Mouse (Mus musculus) stomach, postnatal 0 days (tissue): ENCODE results near the gene Nt5m. TPM values are rescaled to one million over a fixed set of nuclear protein-coding genes. Genes with fewer than 3 reads are reported as not detected.

Experiments
- ATAC-seq: fragments of 200-750 bp; cut with Nextera tagmentation; 2 replicates; pipeline ENCODE4 v1.8.0; 2017; ENCODE audit not compliant: low FRiP score, low TSS enrichment
- DNase-seq: peaks from one replicate; pipeline ENCODE4 v3.0.0-alpha.2; 2016; ENCODE audit warnings: low spot score
- H3K27ac ChIP-seq: fragments of 300-500 bp; sonication (generic); replicated peaks from 2 replicates; pipeline ENCODE4 v1.5.1; 2014; ENCODE audit warnings: mild to moderate bottlenecking, control low read depth
- H3K27me3 ChIP-seq: fragments of 300-500 bp; sonication (generic); 2 replicates; pipeline ENCODE4 v1.6.1; 2014; ENCODE audit warnings: low read length; ENCODE audit not compliant: control insufficient read depth, insufficient read depth
- H3K36me3 ChIP-seq: fragments of 300-500 bp; sonication (generic); 2 replicates; pipeline ENCODE4 v1.6.1; 2014; ENCODE audit warnings: low read length, mixed read lengths; ENCODE audit not compliant: control insufficient read depth, insufficient read depth
- H3K4me1 ChIP-seq: fragments of 300-500 bp; sonication (generic); replicated peaks from 2 replicates; pipeline ENCODE4 v1.6.1; 2014; ENCODE audit warnings: antibody characterized with exemption; ENCODE audit not compliant: control insufficient read depth, insufficient read depth
- H3K4me2 ChIP-seq: fragments of 300-500 bp; sonication (generic); replicated peaks from 2 replicates; pipeline ENCODE4 v1.6.1; 2014; ENCODE audit warnings: low read depth, mild to moderate bottlenecking, control low read depth, moderate library complexity
- H3K4me3 ChIP-seq: fragments of 300-500 bp; sonication (generic); 2 replicates; pipeline ENCODE4 v1.5.1; 2014; ENCODE audit warnings: low read depth, low read length, control low read depth
- H3K9ac ChIP-seq: fragments of 300-500 bp; sonication (generic); 2 replicates; pipeline ENCODE4 v1.6.1; 2014; ENCODE audit warnings: mild to moderate bottlenecking, low read length, control low read depth, mixed read lengths
- H3K9me3 ChIP-seq: fragments of 300-500 bp; sonication (generic); 2 replicates; pipeline ENCODE4 v1.6.1; 2016; ENCODE audit warnings: low read length; ENCODE audit not compliant: control insufficient read depth
- CTCF ChIP-seq: IDR thresholded peaks from 2 replicates; pipeline ENCODE4 v1.5.1; 2016; ENCODE audit warnings: antibody characterized with exemption, low read depth, mild to moderate bottlenecking, moderate library complexity
- EP300 ChIP-seq: optimal IDR thresholded peaks from 2 replicates; pipeline ENCODE3; 2016; ENCODE audit warnings: antibody characterized with exemption
- WGBS: fragments of 180-500 bp; shearing (Covaris S2); extraction: QIAGEN DNeasy Blood & Tissue Kit; methylation state at CpG from one replicate; pipeline ENCODE4 v1.1.7; 2014; 5-methylcytosine and 5-hydroxymethylcytosine counted together
- polyA plus RNA-seq: library from polyadenylated mRNA; unstranded; fragments of >200 nt; fragmentation: Nextera tagmentation; extraction: Ambion mirVana; gene quantifications from 2 replicates; pipeline ENCODE4 v1.2.1, GENCODE M21; 2015

The Nt5m gene
- polyA plus RNA-seq, 1 experiment from 2014 or later = 21.9 TPM

DNA sequence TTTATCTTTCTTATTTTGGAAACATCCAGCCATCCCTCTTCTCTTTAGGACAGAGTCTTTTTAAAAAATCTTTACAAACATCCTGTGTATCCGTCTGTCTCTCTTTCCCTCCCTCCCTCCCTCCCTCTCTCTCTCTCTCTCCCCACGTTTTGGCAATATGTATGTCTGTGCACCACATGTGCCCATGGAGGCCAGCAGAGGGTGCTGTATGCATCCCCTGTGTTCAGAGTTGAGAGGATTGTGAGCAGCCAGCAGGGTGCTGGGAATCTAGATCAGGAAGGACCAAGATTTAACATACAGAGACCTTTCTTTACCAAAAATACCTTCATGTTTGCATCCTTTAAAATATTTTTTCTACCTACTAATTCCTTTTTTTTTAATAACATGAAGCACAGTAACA lies 7.9 kb downstream of the Nt5m start:
- TF ChIP-seq EP300 (no peak), CTCF (peak; percentile 77)
- H3K4me3 ChIP-seq = peak overlapping the region; percentile 74
- H3K9ac ChIP-seq = no peak overlapping the region
- WGBS = 9% methylated on average over 2 of the region's 2 CpGs
- H3K27me3 ChIP-seq = no peaks in the 10 kb centered on the region
- H3K36me3 ChIP-seq = no peaks in the 10 kb centered on the region
- no peak overlapping the region for H3K27ac ChIP-seq
- ATAC-seq = no peak
- no peaks in the 10 kb centered on the region for H3K9me3 ChIP-seq
- no peaks in the 10 kb centered on the region for H3K4me1 ChIP-seq
- peak overlapping the region; percentile 78 for H3K4me2 ChIP-seq
- peak; percentile 58 for DNase-seq

DNA sequence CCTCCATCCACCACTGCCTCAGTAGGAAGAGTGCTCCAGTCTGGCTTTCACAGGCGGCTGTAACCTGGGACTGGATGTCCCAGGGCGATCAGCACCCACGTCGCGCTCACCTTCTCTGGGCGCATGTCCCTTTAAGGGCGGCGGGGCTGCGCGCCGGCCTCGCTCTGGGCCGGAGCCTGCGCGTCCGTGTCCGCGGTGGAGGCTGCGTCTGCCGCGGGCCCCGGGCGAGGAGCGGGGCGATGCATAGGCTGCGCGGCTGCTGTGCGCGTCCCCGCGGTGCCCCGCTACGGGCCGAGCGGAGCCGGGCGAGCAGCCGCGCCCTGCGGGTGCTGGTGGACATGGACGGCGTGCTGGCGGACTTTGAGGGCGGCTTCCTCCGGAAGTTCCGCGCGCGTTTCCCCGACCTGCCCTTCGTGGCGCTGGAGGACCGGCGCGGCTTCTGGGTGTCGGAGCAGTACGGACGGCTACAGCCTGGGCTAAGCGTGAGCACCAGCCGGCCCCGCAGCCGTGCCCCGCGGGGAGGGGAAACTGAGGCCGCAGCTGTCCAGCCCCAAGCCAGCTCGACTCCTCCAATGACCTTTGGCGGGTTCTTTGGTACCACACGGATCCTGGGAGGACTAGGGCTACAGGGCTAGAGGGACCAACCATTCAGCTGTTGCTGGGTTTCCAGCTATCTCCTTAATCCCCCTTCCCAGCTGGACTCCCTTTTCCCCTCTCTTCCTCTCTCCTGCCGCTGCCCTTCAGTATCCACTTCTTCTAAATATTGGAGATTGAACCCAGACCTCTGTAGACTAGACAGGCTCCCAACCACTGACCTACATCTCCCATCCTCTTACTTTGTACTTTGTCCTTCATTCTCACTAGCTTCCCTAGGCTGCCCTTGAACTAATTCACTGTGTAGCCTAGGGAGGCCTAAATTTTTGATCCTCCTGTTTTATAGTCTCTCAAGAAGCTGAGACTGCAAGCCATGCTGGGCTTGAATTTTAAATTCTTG lies 8.9 kb downstream of the Nt5m start:
- Histone ChIP-seq H3K27me3 (no peaks in the 10 kb centered on the region), H3K4me1 (no peaks in the 10 kb centered on the region), H3K9me3 (no peaks in the 10 kb centered on the region), H3K4me3 (peak overlapping the region; percentile 74), H3K27ac (peak overlapping the region; percentile 93), H3K4me2 (peak overlapping the region; percentile 78), H3K36me3 (no peaks in the 10 kb centered on the region), H3K9ac (peak overlapping the region; percentile 82)
- ATAC-seq = peak; percentile 88
- peak; percentile 87 for DNase-seq
- TF ChIP-seq EP300 (no peak), CTCF (peak; percentile 36)
- under 1% methylated on average over 69 of the region's 69 CpGs for WGBS

DNA sequence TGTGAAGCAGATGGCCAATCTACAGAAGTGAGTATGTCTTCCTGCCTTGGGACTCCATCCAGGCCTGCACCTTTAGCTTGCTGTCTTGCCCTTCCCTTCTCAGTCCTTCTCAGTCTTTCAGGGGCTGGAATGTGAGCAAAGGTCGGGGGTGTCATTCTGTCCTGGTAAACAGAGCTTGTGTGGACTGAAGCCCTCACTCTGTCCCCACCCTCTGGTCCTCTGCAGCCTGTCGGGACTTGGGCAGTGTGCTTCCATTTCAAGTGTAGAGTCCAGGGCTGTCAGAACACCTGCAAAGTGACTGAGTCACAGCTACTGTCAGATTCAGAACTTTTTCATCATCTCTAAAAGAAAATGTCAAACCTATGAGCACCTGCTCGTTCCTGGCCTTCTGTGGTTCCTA lies 13.6 kb downstream of the Nt5m start:
- no peak for DNase-seq
- TF ChIP-seq EP300 (no peak), CTCF (no peak)
- WGBS = 50% methylated on average over 3 of the region's 3 CpGs
- no peak overlapping the region for H3K27ac ChIP-seq
- no peak for ATAC-seq
- no peaks in the 10 kb centered on the region for H3K36me3 ChIP-seq
- H3K27me3 ChIP-seq = no peaks in the 10 kb centered on the region
- H3K4me2 ChIP-seq = no peak overlapping the region
- no peak overlapping the region for H3K4me3 ChIP-seq
- H3K9me3 ChIP-seq = no peaks in the 10 kb centered on the region
- peak overlapping the region; percentile 8; the same call in 1 of the 2 replicates for H3K9ac ChIP-seq
- no peaks in the 10 kb centered on the region for H3K4me1 ChIP-seq

DNA sequence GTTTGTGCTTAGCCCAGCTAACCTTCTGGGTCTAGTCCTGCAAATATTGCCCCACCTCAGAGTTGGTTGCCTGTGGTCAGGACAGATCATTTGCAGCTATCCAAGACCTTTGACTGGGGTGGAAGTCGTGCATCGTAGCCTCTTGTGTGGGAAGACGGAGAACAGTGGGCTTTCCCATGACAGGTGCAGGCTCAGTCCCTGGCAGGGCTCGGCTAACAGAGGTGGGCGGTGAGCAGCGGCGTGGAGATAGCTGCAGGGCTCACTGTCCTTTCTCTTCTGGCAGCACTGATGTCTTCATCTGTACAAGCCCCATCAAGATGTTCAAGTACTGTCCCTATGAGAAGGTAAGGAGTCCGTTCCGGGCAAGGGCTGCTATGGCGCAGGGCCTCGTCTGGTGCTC lies 21.2 kb downstream of the Nt5m start:
- Histone ChIP-seq H3K36me3 (peaks cover 2% of the 10 kb centered on the region; the same call in 1 of the 2 replicates), H3K9me3 (no peaks in the 10 kb centered on the region), H3K4me3 (no peak overlapping the region), H3K9ac (no peak overlapping the region), H3K4me2 (no peak overlapping the region), H3K27me3 (no peaks in the 10 kb centered on the region), H3K4me1 (no peaks in the 10 kb centered on the region), H3K27ac (no peak overlapping the region)
- DNase-seq = no peak
- ATAC-seq = no peak
- WGBS = 83% methylated on average over 11 of the region's 11 CpGs
- TF ChIP-seq EP300 (no peak), CTCF (no peak)

DNA sequence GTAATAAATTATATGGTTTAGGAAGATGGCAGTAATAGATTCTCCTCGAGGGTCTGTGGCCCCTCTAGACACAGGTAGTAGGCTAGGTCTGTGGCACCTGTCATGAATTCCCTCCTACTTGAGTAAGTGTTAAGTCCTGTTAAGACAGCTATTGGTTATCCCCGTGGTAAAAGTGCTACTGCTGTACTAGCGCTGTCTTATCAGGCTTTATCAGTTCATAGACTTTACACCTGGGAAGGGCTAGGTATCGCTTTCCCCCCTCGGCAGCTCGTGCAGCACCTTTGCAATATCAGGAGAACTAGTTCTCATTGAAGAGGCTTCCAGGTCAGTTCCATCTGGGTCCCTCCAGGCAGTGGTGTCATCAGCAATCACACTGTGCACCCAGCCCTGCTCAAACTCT lies 25.1 kb downstream of the Nt5m start:
- Histone ChIP-seq H3K36me3 (peaks cover 2% of the 10 kb centered on the region; the same call in 1 of the 2 replicates), H3K9me3 (no peaks in the 10 kb centered on the region), H3K9ac (no peak overlapping the region), H3K4me3 (no peak overlapping the region), H3K4me2 (no peak overlapping the region), H3K27me3 (no peaks in the 10 kb centered on the region), H3K4me1 (no peaks in the 10 kb centered on the region), H3K27ac (no peak overlapping the region)
- 71% methylated on average over 6 of the region's 6 CpGs for WGBS
- ATAC-seq (no peak), DNase-seq (peak; percentile 23)
- TF ChIP-seq CTCF (no peak), EP300 (no peak)

DNA sequence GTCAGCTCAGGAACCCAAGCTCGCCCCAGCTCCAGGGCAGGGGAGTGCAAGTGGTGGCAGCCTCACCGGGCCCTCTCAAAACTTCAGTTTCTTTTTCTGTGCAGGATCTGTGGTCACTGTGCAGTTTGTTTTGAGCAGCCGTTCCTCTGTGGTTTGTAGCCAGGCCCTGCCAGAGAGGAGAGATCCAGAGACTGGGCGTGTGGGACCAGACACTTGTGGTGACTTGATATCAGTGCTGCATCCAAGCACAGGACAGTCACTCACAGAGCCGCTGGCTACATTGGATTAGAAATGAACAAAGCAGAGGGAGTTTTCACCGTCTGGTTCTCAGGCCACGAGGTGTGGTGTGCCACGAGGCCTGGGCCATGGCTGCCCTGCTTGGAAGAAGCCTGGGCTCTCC lies 32.9 kb downstream of the Nt5m start:
- TF ChIP-seq CTCF = no peak
- no peak for TF ChIP-seq EP300
- Histone ChIP-seq H3K4me3 (no peak overlapping the region), H3K9me3 (no peaks in the 10 kb centered on the region), H3K9ac (no peak overlapping the region), H3K4me2 (no peak overlapping the region), H3K4me1 (no peaks in the 10 kb centered on the region), H3K36me3 (peaks cover 9% of the 10 kb centered on the region; the same call in 1 of the 2 replicates), H3K27me3 (no peaks in the 10 kb centered on the region), H3K27ac (no peak overlapping the region)
- DNase-seq = no peak
- no peak for ATAC-seq
- WGBS = 83% methylated on average over 8 of the region's 8 CpGs
